Mouse (Mus musculus) lung, adult 2 months (tissue): ENCODE measurements around the gene Nudt5.

Experiments used
- CTCF ChIP-seq: fragments of 200-500 bp; IDR thresholded peaks from 2 replicates; pipeline ENCODE4 v1.5.1; 2011; ENCODE audit warnings: mild to moderate bottlenecking, low read length, control low read depth; ENCODE audit not compliant: insufficient read depth
- POLR2A ChIP-seq: fragments of 200-500 bp; IDR thresholded peaks from 2 replicates; pipeline ENCODE4 v1.6.1; 2011; ENCODE audit warnings: low read depth, mild to moderate bottlenecking, control low read depth, low read length, borderline replicate concordance; ENCODE audit errors: extremely low read depth

- no peak for TF ChIP-seq CTCF
- no peak for TF ChIP-seq POLR2A
These were observed 492 bp upstream of the Nudt5 start for GRCm38 (mm10) chr2:5844181-5844872.
